Mouse (Mus musculus): ENCODE results near the gene Smg9. TPM values are rescaled to one million over a fixed set of nuclear protein-coding genes. Genes with fewer than 3 reads are reported as not detected.

Smg9 gene
- total and polyA plus RNA-seq, 3 experiments = 54.6 to 95.3 TPM; not detected in 1

DNA sequence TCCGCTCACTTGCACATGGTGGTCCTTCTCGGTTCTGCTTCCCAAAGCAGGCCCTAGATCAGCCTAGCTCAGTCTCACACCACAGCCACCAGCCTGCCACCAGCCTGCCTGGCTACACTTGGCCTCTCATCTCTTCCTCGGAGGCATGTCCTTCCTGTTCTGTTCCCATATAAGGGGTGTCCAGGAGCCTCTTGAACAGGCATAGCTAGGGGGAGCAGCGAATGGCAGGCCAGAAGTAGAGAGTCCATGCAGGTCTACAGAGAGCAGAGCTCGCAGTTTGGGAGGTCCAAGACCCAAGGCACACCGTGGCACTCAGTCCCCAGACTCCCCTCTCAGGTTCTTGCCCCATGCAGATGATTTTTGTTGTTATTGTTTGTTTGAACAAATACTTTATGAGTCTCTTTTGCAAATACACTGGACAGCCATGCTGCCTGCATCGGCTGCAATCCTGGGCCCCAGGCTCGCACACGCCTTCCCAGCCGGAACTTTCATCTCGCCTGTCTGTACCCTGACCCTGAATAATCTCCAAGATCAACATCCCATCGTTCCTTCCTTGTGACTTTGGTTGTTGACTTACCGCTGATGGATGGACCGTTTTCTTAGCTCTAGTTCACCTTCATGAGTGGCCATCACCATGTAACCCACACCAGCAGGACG, 23.8 kb downstream of the Smg9 start:
- no peak overlapping the region for H3K4me3 ChIP-seq (ENCODE audit: control insufficient read depth in 1 of 2, insufficient read depth in 1 of 2, low read depth in 2 of 2, low read length in 2 of 2)
- H3K9ac ChIP-seq (ENCODE audit: control insufficient read depth, low read depth, low read length, poor library complexity, severe bottlenecking) = no peak overlapping the region
- H3K4me1 ChIP-seq (ENCODE audit: control insufficient read depth in 1 of 2, insufficient read depth in 2 of 2, low read length in 2 of 2) = no peaks in the 10 kb centered on the region
- no peak for DNase-seq (ENCODE audit: low read depth, low spot score)
- no peak overlapping the region for H3K27ac ChIP-seq (ENCODE audit: control insufficient read depth, low read depth, low read length)
- no peaks in the 10 kb centered on the region for H3K79me2 ChIP-seq (ENCODE audit: control insufficient read depth, insufficient read depth, low read length, poor library complexity)
- TF ChIP-seq TBP (IDR thresholded peaks at IDR 0.05; ENCODE audit: low read depth, low read length) = no peak
- no peak for TF ChIP-seq CHD2 (IDR thresholded peaks at IDR 0.05; ENCODE audit: low read length)
- TF ChIP-seq NELFE (IDR thresholded peaks at IDR 0.05; ENCODE audit: low read depth, low read length) = no peak
- H3K27me3 ChIP-seq (ENCODE audit: control insufficient read depth in 1 of 2, insufficient read depth in 2 of 2, low read length in 2 of 2) = no peaks in the 10 kb centered on the region
- no peaks in the 10 kb centered on the region for H3K9me3 ChIP-seq (replicated peaks; ENCODE audit: insufficient read depth, low read length)
- H3K36me3 ChIP-seq (ENCODE audit: control insufficient read depth in 1 of 2, insufficient read depth in 2 of 2, low read length in 2 of 2) = no peaks in the 10 kb centered on the region

- Histone ChIP-seq H3K79me2 (ENCODE audit: control insufficient read depth, insufficient read depth, low read length, poor library complexity) (no peaks in the 10 kb centered on the region), H3K36me3 (ENCODE audit: control insufficient read depth in 1 of 2, insufficient read depth in 2 of 2, low read length in 2 of 2) (no peaks in the 10 kb centered on the region), H3K27me3 (ENCODE audit: control insufficient read depth in 1 of 2, insufficient read depth in 2 of 2, low read length in 2 of 2) (no peaks in the 10 kb centered on the region), H3K4me1 (ENCODE audit: control insufficient read depth in 1 of 2, insufficient read depth in 2 of 2, low read length in 2 of 2) (no peaks in the 10 kb centered on the region), H3K4me3 (ENCODE audit: control insufficient read depth in 1 of 2, insufficient read depth in 1 of 2, low read depth in 2 of 2, low read length in 2 of 2) (no peak overlapping the region), H3K9me3 (replicated peaks; ENCODE audit: insufficient read depth, low read length) (no peaks in the 10 kb centered on the region), H3K27ac (ENCODE audit: control insufficient read depth, low read depth, low read length) (no peak overlapping the region), H3K9ac (ENCODE audit: control insufficient read depth, low read depth, low read length, poor library complexity, severe bottlenecking) (no peak overlapping the region)
- TF ChIP-seq USF2 (IDR thresholded peaks at IDR 0.05; ENCODE audit: borderline replicate concordance in 1 of 2, insufficient read depth in 1 of 2, low read depth in 1 of 2, low read length in 2 of 2) = no peak
- TF ChIP-seq ETS1 (IDR thresholded peaks at IDR 0.05; ENCODE audit: low read depth, low read length) = no peak
- no peak for TF ChIP-seq MYC (IDR thresholded peaks at IDR 0.05; ENCODE audit: low read depth, low read length)
- TF ChIP-seq POLR2AphosphoS2 (IDR thresholded peaks at IDR 0.05; ENCODE audit: low read length) = no peak; the same call in 1 of the 2 replicates
- no peak for TF ChIP-seq GABPA (IDR thresholded peaks at IDR 0.05; ENCODE audit: low read depth, low read length)
- TF ChIP-seq RCOR1 (IDR thresholded peaks at IDR 0.05; ENCODE audit: low read depth, low read length) = no peak
- no peak for TF ChIP-seq MEF2A (IDR thresholded peaks at IDR 0.05; ENCODE audit: extremely low read depth, insufficient replicate concordance, low read depth, low read length, poor library complexity, severe bottlenecking)
- DNase-seq (ENCODE audit: low read depth, low spot score) = no peak
Observed at GRCm38 (mm10) chr7:24423956-24424732, 24.7 kb downstream of the Smg9 start.

- Histone ChIP-seq H3K27me3 (ENCODE audit: control insufficient read depth in 1 of 2, insufficient read depth in 2 of 2, low read length in 2 of 2) (no peaks in the 10 kb centered on the region), H3K9ac (ENCODE audit: control insufficient read depth, low read depth, low read length, poor library complexity, severe bottlenecking) (no peak overlapping the region), H3K79me2 (ENCODE audit: control insufficient read depth, insufficient read depth, low read length, poor library complexity) (no peaks in the 10 kb centered on the region), H3K4me3 (ENCODE audit: control insufficient read depth in 1 of 2, insufficient read depth in 1 of 2, low read depth in 2 of 2, low read length in 2 of 2) (no peak overlapping the region), H3K4me1 (ENCODE audit: control insufficient read depth in 1 of 2, insufficient read depth in 2 of 2, low read length in 2 of 2) (no peaks in the 10 kb centered on the region), H3K27ac (ENCODE audit: control insufficient read depth, low read depth, low read length) (no peak overlapping the region), H3K9me3 (replicated peaks; ENCODE audit: insufficient read depth, low read length) (no peaks in the 10 kb centered on the region), H3K36me3 (ENCODE audit: control insufficient read depth in 1 of 2, insufficient read depth in 2 of 2, low read length in 2 of 2) (no peaks in the 10 kb centered on the region)
- TF ChIP-seq BHLHE40 (IDR thresholded peaks at IDR 0.05; ENCODE audit: borderline replicate concordance, low read depth, low read length) = no peak
- no peak for TF ChIP-seq ELF1 (IDR thresholded peaks at IDR 0.05; ENCODE audit: low read depth, low read length)
- TF ChIP-seq RCOR1 (IDR thresholded peaks at IDR 0.05; ENCODE audit: low read depth, low read length) = no peak
- no peak for TF ChIP-seq POLR2AphosphoS5 (IDR thresholded peaks at IDR 0.05; ENCODE audit: borderline replicate concordance, low read depth, low read length)
- TF ChIP-seq MYC (IDR thresholded peaks at IDR 0.05; ENCODE audit: low read depth, low read length) = no peak
- no peak for TF ChIP-seq CHD2 (IDR thresholded peaks at IDR 0.05; ENCODE audit: low read length)
- no peak for TF ChIP-seq ZKSCAN1 (IDR thresholded peaks at IDR 0.05; ENCODE audit: low read depth, low read length)
- TF ChIP-seq GATA1 (IDR thresholded peaks at IDR 0.05; ENCODE audit: low read depth, low read length) = no peak
- no peak for TF ChIP-seq USF2 (IDR thresholded peaks at IDR 0.05; ENCODE audit: borderline replicate concordance in 1 of 2, insufficient read depth in 1 of 2, low read depth in 1 of 2, low read length in 2 of 2)
- TF ChIP-seq HCFC1 (IDR thresholded peaks at IDR 0.05; ENCODE audit: low read depth, low read length) = no peak
- no peak for TF ChIP-seq MAX (IDR thresholded peaks at IDR 0.05; ENCODE audit: low read length)
- no peak for DNase-seq (ENCODE audit: low read depth, low spot score)
Observed at GRCm38 (mm10) chr7:24425919-24426318, 26.5 kb downstream of the Smg9 start.
